Mouse (Mus musculus) CH12.LX (cell line): ENCODE data around the gene Zdhhc23.

Experiments
- CHD2 ChIP-seq: IDR thresholded peaks from 2 replicates; pipeline ENCODE4 v1.6.1; 2011; ENCODE audit warnings: low read length, improper control_type of control experiment
- CTCF ChIP-seq, 2 experiments: IDR thresholded peaks in 1 of 2; conservative IDR thresholded peaks in 1 of 2; 2 replicates each; pipeline ENCODE4 v1.5.1; 2011 to 2012; ENCODE audit warnings: low read depth in 2 of 2, low read length in 2 of 2, improper control_type of control experiment in 1 of 2, inconsistent platforms in 1 of 2, mild to moderate bottlenecking in 1 of 2, moderate library complexity in 1 of 2
- E2F4 ChIP-seq: IDR thresholded peaks from 2 replicates; pipeline ENCODE4 v1.6.1; 2011; ENCODE audit warnings: low read depth, low read length, improper control_type of control experiment; ENCODE audit not compliant: insufficient replicate concordance
- MAFK ChIP-seq: IDR thresholded peaks from 2 replicates; pipeline ENCODE4 v1.6.1; 2011; ENCODE audit warnings: low read length, improper control_type of control experiment; ENCODE audit not compliant: insufficient replicate concordance
- MEF2A ChIP-seq: IDR thresholded peaks from 2 replicates; pipeline ENCODE4 v1.6.1; 2014; ENCODE audit warnings: low read depth, mild to moderate bottlenecking, inconsistent platforms, low read length, improper control_type of control experiment, borderline replicate concordance
- POLR2AphosphoS2 ChIP-seq: IDR thresholded peaks from 2 replicates; pipeline ENCODE4 v1.6.1; 2011; ENCODE audit warnings: low read depth, low read length, improper control_type of control experiment
- RCOR1 ChIP-seq: conservative IDR thresholded peaks from 2 replicates; pipeline ENCODE4 v1.6.1; 2012; ENCODE audit warnings: low read depth, mild to moderate bottlenecking, inconsistent platforms, low read length, improper control_type of control experiment
- SIN3A ChIP-seq: IDR thresholded peaks from 2 replicates; pipeline ENCODE4 v1.6.1; 2012; ENCODE audit warnings: low read length, improper control_type of control experiment, inconsistent platforms
- ZC3H11A ChIP-seq: IDR thresholded peaks from 2 replicates; pipeline ENCODE4 v1.6.1; 2012; ENCODE audit warnings: low read depth, mild to moderate bottlenecking, inconsistent platforms, low read length, improper control_type of control experiment
- ZMIZ1 ChIP-seq: IDR thresholded peaks from 2 replicates; pipeline ENCODE4 v1.6.1; 2012; ENCODE audit warnings: low read depth, mild to moderate bottlenecking, inconsistent platforms, low read length, improper control_type of control experiment
- ZNF384 ChIP-seq: IDR thresholded peaks from 2 replicates; pipeline ENCODE4 v1.6.1; 2012; ENCODE audit warnings: low read depth, low read length, improper control_type of control experiment, inconsistent platforms

DNA sequence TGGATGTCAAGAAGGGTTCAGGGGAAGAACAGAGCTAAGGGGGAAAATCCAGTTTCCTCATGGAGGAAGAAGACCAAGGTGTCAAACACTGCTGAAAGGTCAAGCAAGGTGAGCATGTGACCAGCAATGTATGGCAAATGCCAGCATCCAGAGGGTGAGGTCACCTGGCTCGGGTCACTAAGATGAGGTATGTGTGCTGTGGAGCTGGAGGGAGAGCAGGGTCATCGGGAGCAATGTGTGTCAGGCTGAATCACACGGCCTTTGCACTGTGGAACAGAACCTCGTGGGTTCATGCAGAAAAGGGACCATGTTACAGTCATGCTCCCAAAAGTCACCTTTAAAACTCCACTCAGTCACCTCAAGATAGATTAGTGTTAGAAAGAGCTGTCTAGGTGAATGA, 38.1 kb upstream of the Zdhhc23 start:
- TF ChIP-seq MAFK (no peak), RCOR1 (no peak), CTCF (conservative IDR thresholded peaks at IDR 0.05 in 1 of 2, IDR thresholded peaks at IDR 0.05 in 1 of 2; ENCODE audit: low read depth in 2 of 2, low read length in 2 of 2) (no peak), POLR2AphosphoS2 (no peak), MEF2A (no peak), CHD2 (no peak), ZMIZ1 (no peak), E2F4 (no peak), SIN3A (no peak), ZNF384 (no peak), ZC3H11A (no peak)
